ENCODE assay signal across 12 mouse cellular contexts in genomic region chr16:35232153-35232750, GRCm38 (mm10).
DNase-seq lines count a peak whose midpoint lies in the region; ATAC-seq and TF ChIP-seq lines count a peak whose summit lies in the region.
"Had no signal": no experiment of that assay in that cellular context is flagged by ENCODE, and none has a peak within 500 bp of the region (broad histone marks: within the 10 kb centered on the region; RNA-seq: fewer than 3 reads in every experiment).

No protein-coding gene starts in this region.

- no peak for DNase-seq in heart, postnatal 36 days
- DNase-seq in midbrain, embryonic 10.5 days (ENCODE audit: low spot score) = no peak
- peak; percentile 41 for DNase-seq in brain, embryonic 14.5 days (ENCODE audit: low read depth)
- DNase-seq in fibroblast of lung, adult 2 months (ENCODE audit: low read depth) = peak; percentile 64
- no peak for DNase-seq in spleen, adult 12 weeks (ENCODE audit: low spot score)
- DNase-seq in c-Kit-positive CD71-positive TER-119-positive erythroid progenitor cells, embryonic 14.5 days (ENCODE audit: low spot score) = no peak
- DNase-seq: gastrocnemius, adult 2 months; kidney, adult 18-20 months; right cerebral cortex, postnatal 14 days had no signal

- 26% methylated on average over 14 of the region's 14 CpGs for WGBS in heart, embryonic 15.5 days
- 52% methylated on average over 14 of the region's 14 CpGs for WGBS in midbrain, embryonic 10.5 days
- WGBS in midbrain, embryonic 15.5 days = 27% methylated on average over 14 of the region's 14 CpGs

- H3K27ac ChIP-seq in heart, embryonic 15.5 days = peak overlapping the region; percentile 68
- peak overlapping the region; percentile 75 for H3K27ac ChIP-seq in midbrain, embryonic 10.5 days (replicated peaks)
- no peak overlapping the region for H3K27ac ChIP-seq in midbrain, embryonic 15.5 days
- H3K27ac ChIP-seq: gastrocnemius, adult 2 months; limb, embryonic 15.5 days had no signal

- H3K4me2 ChIP-seq in heart, embryonic 15.5 days = no peak overlapping the region
- H3K4me2 ChIP-seq in midbrain, embryonic 15.5 days = no peak overlapping the region
- H3K4me2 ChIP-seq: limb, embryonic 15.5 days had no signal

- intact Hi-C loops in heart, postnatal 36 days (cut with DNase I) = no loop called here

- no peak overlapping the region for H3K4me3 ChIP-seq in heart, embryonic 15.5 days
- no peak overlapping the region for H3K4me3 ChIP-seq in midbrain, embryonic 10.5 days
- no peak overlapping the region for H3K4me3 ChIP-seq in midbrain, embryonic 15.5 days
- H3K4me3 ChIP-seq: gastrocnemius, adult 2 months; limb, embryonic 15.5 days had no signal

- H3K9ac ChIP-seq in heart, embryonic 15.5 days = no peak overlapping the region
- H3K9ac ChIP-seq in midbrain, embryonic 15.5 days = no peak overlapping the region
- H3K9ac ChIP-seq: limb, embryonic 15.5 days had no signal

- no peaks in the 10 kb centered on the region for H3K36me3 ChIP-seq in heart, embryonic 15.5 days
- H3K36me3 ChIP-seq in midbrain, embryonic 10.5 days = no peaks in the 10 kb centered on the region
- no peaks in the 10 kb centered on the region for H3K36me3 ChIP-seq in midbrain, embryonic 15.5 days (replicated peaks)
- H3K36me3 ChIP-seq: limb, embryonic 15.5 days had no signal

- H3K27me3 ChIP-seq in heart, embryonic 15.5 days = no peaks in the 10 kb centered on the region
- H3K27me3 ChIP-seq in midbrain, embryonic 10.5 days (ENCODE audit: low read depth, poor library complexity, severe bottlenecking) = no peaks in the 10 kb centered on the region
- H3K27me3 ChIP-seq in midbrain, embryonic 15.5 days (replicated peaks) = no peaks in the 10 kb centered on the region
- H3K27me3 ChIP-seq: limb, embryonic 15.5 days had no signal

- no peak for ATAC-seq in heart, embryonic 15.5 days (replicated peaks; ENCODE audit: insufficient number of reproducible peaks, insufficient read depth, low FRiP score, low read depth)
- ATAC-seq in midbrain, embryonic 15.5 days (replicated peaks) = no peak

- H3K4me1 ChIP-seq in heart, embryonic 15.5 days (replicated peaks) = peaks cover 65% of the 10 kb centered on the region
- H3K4me1 ChIP-seq in midbrain, embryonic 10.5 days = peaks cover 29% of the 10 kb centered on the region
- H3K4me1 ChIP-seq in midbrain, embryonic 15.5 days = no peaks in the 10 kb centered on the region

- no peak for TF ChIP-seq CTCF in brain, embryonic 14.5 days (IDR thresholded peaks at IDR 0.05; ENCODE audit: borderline replicate concordance, extremely low read depth, insufficient read depth, insufficient read length)

- no peaks in the 10 kb centered on the region for H3K9me3 ChIP-seq in heart, embryonic 15.5 days (replicated peaks)
- H3K9me3 ChIP-seq in midbrain, embryonic 10.5 days (replicated peaks) = no peaks in the 10 kb centered on the region
- no peaks in the 10 kb centered on the region for H3K9me3 ChIP-seq in midbrain, embryonic 15.5 days
- H3K9me3 ChIP-seq: limb, embryonic 15.5 days had no signal

- no peak for TF ChIP-seq POLR2A in brain, embryonic 14.5 days (IDR thresholded peaks at IDR 0.05; ENCODE audit: borderline replicate concordance, extremely low read depth, insufficient read depth, insufficient read length, poor library complexity, severe bottlenecking)

Comparison
In these comparisons a context has a peak if more than half of its experiments do, and no peak if none do; other contexts are left out.
1. DNase-seq: peak in brain, embryonic 14.5 days (single experiment) and fibroblast of lung, adult 2 months (single experiment); none in heart, postnatal 36 days (0 of 2), midbrain, embryonic 10.5 days (single experiment), spleen, adult 12 weeks (single experiment) and c-Kit-positive CD71-positive TER-119-positive erythroid progenitor cells, embryonic 14.5 days (single experiment).